Mouse (Mus musculus) heart, embryonic 16.5 days (tissue): ENCODE results near the gene Trpd52l3. TPM values are rescaled to one million over a fixed set of nuclear protein-coding genes. Genes with fewer than 3 reads are reported as not detected.
A peak's percentile ranks its signal among the peaks of the same experiment; 100 is the strongest.

Experiments used
- ATAC-seq: fragments of 200-750 bp; cut with Nextera tagmentation; replicated peaks from 2 replicates; pipeline ENCODE4 v1.8.0; 2017; ENCODE audit warnings: moderate number of reproducible peaks; ENCODE audit not compliant: insufficient read depth, low FRiP score; ENCODE audit errors: extremely low read depth
- H3K27ac ChIP-seq: fragments of 300-500 bp; sonication (generic); 2 replicates; pipeline ENCODE4 v1.5.1; 2014; ENCODE audit warnings: mild to moderate bottlenecking, low read length, control low read depth, moderate library complexity
- H3K27me3 ChIP-seq: fragments of 300-500 bp; sonication (generic); 2 replicates; pipeline ENCODE4 v1.6.1; 2014; ENCODE audit warnings: low read length, mixed read lengths; ENCODE audit not compliant: control insufficient read depth, insufficient read depth
- H3K36me3 ChIP-seq: fragments of 300-500 bp; sonication (generic); 2 replicates; pipeline ENCODE4 v1.6.1; 2014; ENCODE audit not compliant: control insufficient read depth, insufficient read depth
- H3K4me1 ChIP-seq: fragments of 300-500 bp; sonication (generic); 2 replicates; pipeline ENCODE4 v1.6.1; 2014; ENCODE audit warnings: low read length, mixed read lengths; ENCODE audit not compliant: control insufficient read depth, insufficient read depth
- H3K4me2 ChIP-seq: fragments of 300-500 bp; sonication (generic); 2 replicates; pipeline ENCODE4 v1.6.1; 2014; ENCODE audit warnings: low read depth, mild to moderate bottlenecking, control low read depth, low read length
- H3K4me3 ChIP-seq: fragments of 300-500 bp; sonication (generic); 2 replicates; pipeline ENCODE4 v1.5.1; 2014; ENCODE audit warnings: mild to moderate bottlenecking, control low read depth, low read length
- H3K9ac ChIP-seq: fragments of 300-500 bp; sonication (generic); 2 replicates; pipeline ENCODE4 v1.6.1; 2014; ENCODE audit warnings: low read length, control low read depth
- H3K9me3 ChIP-seq: fragments of 300-500 bp; sonication (generic); replicated peaks from 2 replicates; pipeline ENCODE4 v1.6.1; 2016; ENCODE audit warnings: low read length; ENCODE audit not compliant: control insufficient read depth
- WGBS: fragments of 180-500 bp; shearing (Covaris S2); extraction: QIAGEN DNeasy Blood & Tissue Kit; methylation state at CpG from one replicate; pipeline ENCODE4 v1.1.7; 2014; 5-methylcytosine and 5-hydroxymethylcytosine counted together
- polyA plus RNA-seq: library from polyadenylated mRNA; unstranded; fragments of >200 nt; fragmentation: Nextera tagmentation; extraction: Ambion mirVana; gene quantifications from 2 replicates; pipeline ENCODE4 v1.2.1, GENCODE M21; 2015

Trpd52l3 gene
- polyA plus RNA-seq, 1 experiment from 2014 or later, result not detected

- ATAC-seq, result no peak
- Histone ChIP-seq H3K9me3 (no peaks in the 10 kb centered on the region), H3K4me2 (no peak overlapping the region), H3K36me3 (no peaks in the 10 kb centered on the region), H3K4me3 (no peak overlapping the region), H3K9ac (no peak overlapping the region), H3K27me3 (no peaks in the 10 kb centered on the region), H3K4me1 (no peaks in the 10 kb centered on the region), H3K27ac (no peak overlapping the region)
- WGBS, result 73% methylated on average over 8 of the region's 8 CpGs
Measured at GRCm38 (mm10) chr19:29979452-29980089, 24.0 kb upstream of the Trpd52l3 start.

GRCm38 (mm10) chr19:29984208-29985005, 19.2 kb upstream of the Trpd52l3 start:
- no peaks in the 10 kb centered on the region for H3K9me3 ChIP-seq

GRCm38 (mm10) chr19:29986464-29987091, 17.0 kb upstream of the Trpd52l3 start:
- ATAC-seq, result no peak
- 44% methylated on average over 12 of the region's 12 CpGs for WGBS
- H3K27me3 ChIP-seq, result no peaks in the 10 kb centered on the region
- H3K4me1 ChIP-seq, result peaks cover 7% of the 10 kb centered on the region; the same call in 1 of the 2 replicates
- H3K4me3 ChIP-seq, result peak overlapping the region; percentile 10; the same call in 1 of the 2 replicates
- no peaks in the 10 kb centered on the region for H3K9me3 ChIP-seq
- H3K9ac ChIP-seq, result peak overlapping the region; percentile 43
- peak overlapping the region; percentile 48 for H3K4me2 ChIP-seq
- H3K36me3 ChIP-seq, result no peaks in the 10 kb centered on the region
- H3K27ac ChIP-seq, result peak overlapping the region; percentile 63

More at GRCm38 (mm10) chr19:29984208-29985005, 19.2 kb upstream of the Trpd52l3 start:
- Histone ChIP-seq H3K4me3 (no peak overlapping the region), H3K9ac (no peak overlapping the region), H3K36me3 (no peaks in the 10 kb centered on the region), H3K27ac (no peak overlapping the region), H3K4me2 (no peak overlapping the region), H3K27me3 (no peaks in the 10 kb centered on the region), H3K4me1 (peaks cover 7% of the 10 kb centered on the region; the same call in 1 of the 2 replicates)
- WGBS, result 72% methylated on average over 16 of the region's 16 CpGs
- ATAC-seq, result no peak

GRCm38 (mm10) chr19:30000406-30001365, 2.9 kb upstream of the Trpd52l3 start:
- Histone ChIP-seq H3K9me3 (no peaks in the 10 kb centered on the region), H3K27me3 (no peaks in the 10 kb centered on the region), H3K27ac (no peak overlapping the region), H3K4me3 (no peak overlapping the region), H3K4me1 (no peaks in the 10 kb centered on the region), H3K4me2 (no peak overlapping the region), H3K36me3 (no peaks in the 10 kb centered on the region), H3K9ac (no peak overlapping the region)
- no peak for ATAC-seq
- WGBS, result 61% methylated on average over 12 of the region's 12 CpGs

- Histone ChIP-seq H3K36me3 (no peaks in the 10 kb centered on the region), H3K27me3 (no peaks in the 10 kb centered on the region), H3K27ac (no peak overlapping the region), H3K9me3 (no peaks in the 10 kb centered on the region), H3K4me2 (no peak overlapping the region), H3K4me3 (no peak overlapping the region), H3K4me1 (no peaks in the 10 kb centered on the region), H3K9ac (no peak overlapping the region)
- no peak for ATAC-seq
- whole genome bisulfite sequencing, result 76% methylated on average over 6 of the region's 6 CpGs
Measured at GRCm38 (mm10) chr19:30001550-30001949, 2.0 kb upstream of the Trpd52l3 start.

GRCm38 (mm10) chr19:30006371-30006770, 2.8 kb downstream of the Trpd52l3 start:
- Histone ChIP-seq H3K4me1 (no peaks in the 10 kb centered on the region), H3K9me3 (no peaks in the 10 kb centered on the region), H3K27ac (no peak overlapping the region)

GRCm38 (mm10) chr19:30010520-30011296, 7.1 kb downstream of the Trpd52l3 start:
- no peak for ATAC-seq
- Histone ChIP-seq H3K27ac (no peak overlapping the region), H3K27me3 (no peaks in the 10 kb centered on the region), H3K9me3 (no peaks in the 10 kb centered on the region), H3K9ac (no peak overlapping the region), H3K4me1 (no peaks in the 10 kb centered on the region), H3K36me3 (no peaks in the 10 kb centered on the region), H3K4me2 (peak overlapping the region; percentile 41), H3K4me3 (no peak overlapping the region; the same call in 1 of the 2 replicates)
- 41% methylated on average over 13 of the region's 13 CpGs for WGBS

More at GRCm38 (mm10) chr19:30006371-30006770, 2.8 kb downstream of the Trpd52l3 start:
- H3K36me3 ChIP-seq, result no peaks in the 10 kb centered on the region
- no peak for ATAC-seq
- no peak overlapping the region for H3K9ac ChIP-seq
- H3K4me2 ChIP-seq, result no peak overlapping the region
- WGBS, result 71% methylated on average over 3 of the region's 3 CpGs
- no peak overlapping the region for H3K4me3 ChIP-seq
- H3K27me3 ChIP-seq, result no peaks in the 10 kb centered on the region

- no peaks in the 10 kb centered on the region for H3K4me1 ChIP-seq
- H3K36me3 ChIP-seq, result no peaks in the 10 kb centered on the region
- no peak overlapping the region for H3K9ac ChIP-seq
- 58% methylated on average over 3 of the region's 3 CpGs for WGBS
- no peak overlapping the region for H3K27ac ChIP-seq
- H3K27me3 ChIP-seq, result no peaks in the 10 kb centered on the region
- H3K4me3 ChIP-seq, result no peak overlapping the region
- H3K4me2 ChIP-seq, result no peak overlapping the region
- no peaks in the 10 kb centered on the region for H3K9me3 ChIP-seq
- no peak for ATAC-seq
Measured at GRCm38 (mm10) chr19:30014331-30014730, 10.7 kb downstream of the Trpd52l3 start.
